Mouse (Mus musculus): ENCODE measurements around the gene Tti1.

GRCm38 (mm10) chr2:157998817-157999216, 29.4 kb downstream of the Tti1 start:
- TF ChIP-seq SIN3A (IDR thresholded peaks at IDR 0.05; ENCODE audit: low read length) = no peak
- no peak for TF ChIP-seq MXI1 (IDR thresholded peaks at IDR 0.05; ENCODE audit: low read depth, low read length)
- TF ChIP-seq TAL1 (IDR thresholded peaks at IDR 0.05; ENCODE audit: low read length) = no peak
- TF ChIP-seq CTCF (IDR thresholded peaks at IDR 0.05 in 2 of 3, conservative IDR thresholded peaks at IDR 0.05 in 1 of 3; ENCODE audit: control insufficient read depth in 1 of 3, insufficient read depth in 1 of 3, low read depth in 2 of 3, low read length in 3 of 3, poor library complexity in 1 of 3, severe bottlenecking in 1 of 3) = no peak
- TF ChIP-seq TBP (IDR thresholded peaks at IDR 0.05; ENCODE audit: low read depth, low read length) = no peak
- no peak for TF ChIP-seq MYC (IDR thresholded peaks at IDR 0.05; ENCODE audit: low read depth, low read length)

Measured in MEL (cell line).